Mouse (Mus musculus): ENCODE data around the gene Nt5dc3. TPM values are rescaled to one million over a fixed set of nuclear protein-coding genes. Genes with fewer than 3 reads are reported as not detected.
A peak's percentile ranks its signal among the peaks of the same experiment; 100 is the strongest.

Gene Nt5dc3
- total RNA-seq, 2 experiments from 2014 or later, result 83.9 to 93.6 TPM

DNA sequence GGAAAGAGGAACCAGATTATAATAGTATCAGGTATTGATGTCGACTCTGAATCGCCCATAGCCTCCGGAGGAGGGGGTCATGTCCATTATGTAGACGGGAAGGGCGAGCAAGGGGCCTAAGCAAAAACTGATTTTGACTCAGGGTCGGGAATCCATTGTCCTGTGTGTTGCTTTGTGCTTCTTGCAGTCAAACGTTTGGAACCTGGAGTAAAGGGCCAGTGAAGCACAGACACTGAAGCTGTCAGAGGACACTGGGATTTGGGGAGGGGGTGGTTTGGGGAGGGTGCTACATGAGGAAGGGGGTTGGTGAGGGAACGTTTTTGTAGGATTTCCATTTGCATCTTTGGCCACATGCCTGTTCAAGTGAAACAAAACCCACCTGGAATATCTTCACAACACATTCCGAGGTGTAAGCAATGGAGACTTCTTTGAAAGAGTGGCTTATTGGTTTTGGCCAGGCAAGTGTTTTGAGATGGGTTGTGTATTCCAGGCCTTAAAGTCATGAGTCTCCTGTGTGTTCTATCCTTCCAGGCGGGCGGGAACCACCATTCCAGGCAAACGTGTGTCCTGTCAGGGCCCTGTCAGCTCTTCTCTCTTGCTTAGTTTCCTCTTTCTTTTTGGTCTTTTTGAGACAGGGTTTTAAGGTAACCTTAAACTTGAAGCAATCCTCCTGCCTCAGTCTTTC, 1.2 kb downstream of the Nt5dc3 start:
- TF ChIP-seq CTCF (IDR thresholded peaks at IDR 0.05), result no peak
- DNase-seq (ENCODE audit: extremely low spot score in 1 of 2, low spot score in 2 of 2), result no peak
- intact Hi-C loops (cut with DNase I), result loop anchor here (2.0 to 10.0 kb wide), 4 partner anchors 39 to 707 kb away; no protein-coding TSS in a partner anchor
- Histone ChIP-seq H3K4me3 (peak overlapping the region; percentile 64), H3K27ac (peak overlapping the region; percentile 83)

DNA sequence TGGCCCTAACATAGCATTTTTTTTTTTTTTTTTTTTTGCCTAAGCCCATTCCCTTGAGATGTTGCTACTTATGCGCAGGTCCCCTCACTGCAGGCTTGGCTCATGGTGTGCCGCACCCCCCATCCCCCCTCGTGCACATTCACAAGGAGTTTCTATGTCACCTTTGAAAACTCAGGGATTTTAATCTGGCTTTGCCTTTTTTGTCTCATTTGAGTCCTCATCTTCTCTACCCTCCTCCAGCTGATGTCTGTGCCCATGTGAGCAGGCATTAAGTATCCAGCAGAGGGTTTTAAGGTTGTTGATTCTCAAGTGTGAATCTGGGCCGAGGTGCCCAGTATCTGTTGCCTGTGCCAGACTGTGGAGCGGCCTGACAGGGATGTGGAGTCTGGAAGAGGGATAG, 2.8 kb downstream of the Nt5dc3 start:
- no peak for TF ChIP-seq CTCF (IDR thresholded peaks at IDR 0.05)
- intact Hi-C loops (cut with DNase I), result no loop called here
- Histone ChIP-seq H3K27ac (no peak overlapping the region), H3K4me3 (no peak overlapping the region)
- no peak for DNase-seq (ENCODE audit: extremely low spot score in 1 of 2, low spot score in 2 of 2)

DNA sequence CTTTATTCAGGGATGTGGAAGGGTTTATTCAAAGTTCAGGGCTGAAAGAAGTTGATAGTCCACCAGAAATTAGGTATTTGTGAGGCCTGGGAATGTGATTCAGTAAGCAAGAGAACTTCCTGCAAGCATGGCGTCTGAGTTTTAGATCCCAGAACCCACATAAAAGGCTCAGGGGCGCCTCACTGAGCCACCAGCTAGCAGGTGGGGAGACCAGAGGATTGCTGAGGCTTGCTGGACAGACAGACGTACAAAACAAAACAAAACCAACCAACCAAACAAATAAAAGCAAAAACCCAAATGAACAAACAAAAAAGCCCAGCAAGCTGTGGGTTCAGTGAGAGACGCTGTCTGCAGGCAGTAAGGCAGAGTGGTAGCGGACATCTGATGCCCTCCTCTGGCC, 3.9 kb downstream of the Nt5dc3 start:
- intact Hi-C loops (cut with DNase I), result no loop called here
- no peak overlapping the region for H3K4me3 ChIP-seq
- no peak overlapping the region for H3K27ac ChIP-seq
- no peak for TF ChIP-seq CTCF (IDR thresholded peaks at IDR 0.05)
- no peak for DNase-seq (ENCODE audit: extremely low spot score in 1 of 2, low spot score in 2 of 2)

DNA sequence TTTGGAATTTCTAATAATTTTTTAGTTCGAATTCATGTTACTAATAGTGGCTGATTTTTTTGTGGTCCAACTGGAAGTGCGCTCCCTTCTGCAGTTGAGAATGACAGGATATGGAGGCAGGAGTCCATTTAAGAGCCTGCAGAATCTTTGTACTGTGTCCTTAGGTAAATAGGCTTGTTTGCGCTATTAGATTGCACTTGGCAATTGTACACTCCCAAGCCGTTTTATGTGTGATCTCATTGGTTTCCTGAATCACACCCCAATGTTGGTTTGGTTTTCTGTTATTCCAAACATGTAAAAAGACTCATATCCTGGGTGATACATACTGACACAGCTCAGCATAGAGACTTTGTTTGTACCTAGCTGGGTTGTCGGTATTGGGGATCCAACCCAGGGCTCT, 4.8 kb downstream of the Nt5dc3 start:
- no peak overlapping the region for H3K27ac ChIP-seq
- intact Hi-C loops (cut with DNase I), result no loop called here
- DNase-seq (ENCODE audit: extremely low spot score in 1 of 2, low spot score in 2 of 2), result no peak
- H3K4me3 ChIP-seq, result no peak overlapping the region
- no peak for TF ChIP-seq CTCF (IDR thresholded peaks at IDR 0.05)

DNA sequence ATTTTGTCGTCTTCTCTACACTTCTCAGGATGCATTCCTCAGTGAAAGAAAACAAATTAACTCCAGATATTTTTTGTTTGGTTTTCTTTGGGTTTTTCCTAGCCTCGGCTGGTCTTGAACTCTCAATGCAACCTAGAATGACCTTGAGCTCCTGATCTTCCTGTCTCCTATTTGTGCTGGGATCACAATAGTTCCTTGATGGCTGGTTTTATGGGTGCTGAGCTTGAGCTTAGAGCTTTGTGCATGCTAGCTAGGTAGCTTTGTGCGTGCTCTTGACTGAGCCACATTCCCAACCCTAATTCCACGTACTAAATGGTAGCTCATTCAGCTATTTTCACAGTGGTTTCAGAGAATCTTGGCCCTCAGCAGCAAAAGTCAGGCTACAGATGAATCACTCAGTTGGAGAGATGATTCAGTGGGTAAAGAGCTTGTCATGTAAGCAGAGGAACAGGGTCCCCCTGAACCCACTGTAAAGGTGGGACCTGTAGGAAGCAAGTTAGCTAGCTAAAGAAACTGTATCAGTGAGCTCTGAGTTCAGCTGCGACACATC, 5.4 kb downstream of the Nt5dc3 start:
- TF ChIP-seq CTCF (IDR thresholded peaks at IDR 0.05), result no peak
- intact Hi-C loops (cut with DNase I), result no loop called here
- no peak overlapping the region for H3K27ac ChIP-seq
- no peak for DNase-seq (ENCODE audit: extremely low spot score in 1 of 2, low spot score in 2 of 2)
- H3K4me3 ChIP-seq, result no peak overlapping the region

DNA sequence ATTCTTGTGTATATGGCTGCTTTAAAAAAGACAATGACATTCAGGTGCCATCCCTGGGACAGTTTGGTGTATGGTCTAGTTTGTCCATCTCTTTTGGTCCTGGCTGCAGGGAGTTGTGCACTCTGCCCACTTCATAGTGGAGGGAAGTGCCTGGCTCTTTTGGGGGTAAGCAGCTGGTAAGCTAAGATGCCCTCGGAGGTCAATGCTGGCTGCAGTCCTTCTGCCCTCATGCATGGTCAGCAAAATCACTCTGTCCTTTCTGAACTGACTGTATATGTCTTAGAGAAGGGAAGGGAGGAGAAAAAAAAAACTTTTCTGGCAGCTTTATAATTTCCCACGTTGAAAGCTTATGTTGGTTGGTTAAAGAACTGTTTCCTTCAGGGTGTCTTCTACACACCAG, 6.6 kb downstream of the Nt5dc3 start:
- Histone ChIP-seq H3K4me3 (no peak overlapping the region), H3K27ac (no peak overlapping the region)
- DNase-seq (ENCODE audit: extremely low spot score in 1 of 2, low spot score in 2 of 2), result no peak
- TF ChIP-seq CTCF (IDR thresholded peaks at IDR 0.05), result no peak
- intact Hi-C loops (cut with DNase I), result no loop called here

DNA sequence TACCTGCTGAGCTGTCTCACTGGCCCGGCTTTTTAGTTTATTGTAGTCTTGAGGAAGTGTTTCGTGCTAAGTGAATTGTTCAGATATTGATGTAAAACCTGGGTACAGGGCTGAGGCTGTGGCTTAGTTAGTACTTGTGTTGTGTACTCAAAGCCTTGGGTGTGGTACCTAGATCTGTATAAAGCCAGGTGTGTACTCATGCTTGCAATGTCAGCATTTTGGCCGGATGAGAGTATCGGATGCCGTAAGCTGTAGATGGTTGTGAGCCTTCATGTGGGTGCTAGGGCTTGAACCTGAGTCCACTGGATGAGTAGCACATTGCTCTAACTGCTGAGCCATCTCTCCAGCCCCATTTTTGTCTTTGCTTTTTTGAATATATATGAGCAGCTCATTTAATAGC, 7.3 kb downstream of the Nt5dc3 start:
- no peak for DNase-seq (ENCODE audit: extremely low spot score in 1 of 2, low spot score in 2 of 2)
- Histone ChIP-seq H3K27ac (no peak overlapping the region), H3K4me3 (no peak overlapping the region)
- intact Hi-C loops (cut with DNase I), result no loop called here
- TF ChIP-seq CTCF (IDR thresholded peaks at IDR 0.05), result no peak

DNA sequence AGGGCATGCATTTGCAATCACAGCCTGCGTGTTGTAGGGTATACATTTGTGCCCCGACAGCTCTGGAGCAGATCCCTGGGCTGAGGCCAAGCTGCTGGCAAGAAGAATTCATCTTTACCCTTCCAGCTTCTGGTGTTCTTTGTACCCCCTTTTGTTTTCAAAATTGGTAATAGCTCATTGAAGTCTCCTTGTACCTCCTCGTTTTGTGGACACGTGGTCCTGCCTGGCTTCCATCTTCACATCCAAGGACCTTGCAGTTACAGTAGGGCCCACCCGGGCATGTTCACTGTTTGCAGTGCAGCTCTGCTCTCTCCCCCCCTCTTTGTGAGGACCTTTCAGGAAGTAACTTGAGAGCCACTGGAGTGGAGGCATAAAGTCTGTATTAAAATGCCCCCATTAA, 9.4 kb downstream of the Nt5dc3 start:
- H3K27ac ChIP-seq, result no peak overlapping the region; the same call in 1 of the 2 replicates
- intact Hi-C loops (cut with DNase I), result no loop called here
- no peak for DNase-seq (ENCODE audit: extremely low spot score in 1 of 2, low spot score in 2 of 2)
- H3K4me3 ChIP-seq, result no peak overlapping the region
- no peak for TF ChIP-seq CTCF (IDR thresholded peaks at IDR 0.05)

DNA sequence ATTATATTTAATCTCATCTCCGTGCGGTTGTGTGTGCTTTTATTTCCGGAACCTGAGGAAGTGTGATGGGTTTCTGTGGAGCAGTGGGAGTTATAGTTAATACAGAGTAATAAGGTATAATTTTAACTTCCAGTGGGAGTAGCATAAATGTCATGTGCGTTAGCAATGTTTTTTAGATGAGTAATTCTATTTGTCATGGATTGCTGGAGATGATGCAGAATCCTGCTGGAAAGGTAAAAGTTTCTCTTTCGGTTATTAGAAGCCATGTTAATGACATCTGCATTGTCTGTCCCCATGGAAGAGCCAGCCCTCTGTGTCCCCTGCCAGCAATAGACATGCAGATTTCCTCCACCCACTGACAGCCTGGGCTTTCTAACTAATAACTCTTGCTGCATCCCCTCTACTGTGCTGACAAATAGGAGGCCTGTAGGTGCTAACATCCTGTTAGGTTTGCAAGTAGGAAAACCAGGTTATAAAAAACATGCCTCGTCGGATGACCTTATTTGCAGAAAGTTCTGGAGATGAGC, 10.4 kb downstream of the Nt5dc3 start:
- H3K27ac ChIP-seq, result no peak overlapping the region; the same call in none of the 2 replicates
- intact Hi-C loops (cut with DNase I), result no loop called here
- H3K4me3 ChIP-seq, result no peak overlapping the region
- DNase-seq (ENCODE audit: extremely low spot score in 1 of 2, low spot score in 2 of 2), result no peak
- no peak for TF ChIP-seq CTCF (IDR thresholded peaks at IDR 0.05)

DNA sequence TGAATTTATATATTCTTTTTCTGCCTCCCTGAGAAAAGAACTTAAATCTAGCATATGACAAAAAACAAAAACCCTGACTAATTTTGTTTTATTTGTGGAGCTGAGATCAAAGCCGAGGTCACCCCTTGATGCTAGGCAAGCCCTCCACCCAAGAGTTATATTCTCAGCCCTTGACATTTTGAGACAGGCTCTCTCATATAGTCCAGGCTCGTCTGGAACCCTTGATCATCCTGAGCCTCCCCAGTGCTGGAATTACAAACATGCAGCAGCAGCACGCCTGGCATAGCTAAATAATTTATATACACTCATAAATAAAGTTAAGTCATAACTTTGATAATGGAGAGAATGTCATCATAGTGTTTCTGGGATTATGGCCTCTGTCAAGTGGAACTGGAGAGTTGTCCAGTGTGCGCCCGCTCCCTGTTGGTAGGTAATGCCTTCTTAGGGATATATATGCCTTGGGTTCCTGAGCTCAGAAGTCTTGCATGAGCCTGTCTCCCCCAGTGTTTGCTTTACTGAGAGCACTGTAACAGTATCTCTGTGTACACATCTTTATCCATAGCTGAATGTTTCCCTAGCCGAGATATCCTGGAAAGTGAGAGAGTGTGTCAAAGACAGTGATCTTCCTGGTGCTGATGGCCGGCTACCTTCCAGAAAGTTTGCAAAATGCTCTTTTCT, 12.8 kb downstream of the Nt5dc3 start:
- intact Hi-C loops (cut with DNase I), result no loop called here
- H3K27ac ChIP-seq, result no peak overlapping the region
- no peak for TF ChIP-seq CTCF (IDR thresholded peaks at IDR 0.05)
- no peak overlapping the region for H3K4me3 ChIP-seq
- no peak for DNase-seq (ENCODE audit: extremely low spot score in 1 of 2, low spot score in 2 of 2)

DNA sequence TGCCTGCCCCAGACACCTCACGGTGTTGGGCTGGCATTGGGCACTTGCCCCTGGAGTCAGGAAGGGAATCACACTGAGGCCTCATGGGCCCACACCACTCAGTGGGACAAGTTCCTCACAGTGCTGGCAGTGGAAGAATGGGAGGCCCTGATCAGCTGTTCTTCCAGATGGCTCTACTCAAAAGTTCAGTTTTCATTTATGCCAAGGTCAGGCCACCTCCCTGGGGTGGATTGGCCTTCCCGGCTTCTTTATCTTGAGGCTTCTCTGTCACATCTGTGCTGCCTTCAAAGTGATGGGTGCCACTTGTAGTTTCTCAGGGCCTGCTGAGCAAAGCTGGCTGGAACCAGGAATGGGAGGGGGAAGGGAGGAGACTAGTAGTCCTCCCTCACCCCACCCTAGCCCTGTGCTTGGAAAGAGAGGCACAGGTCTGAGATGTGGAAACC, 14.7 kb downstream of the Nt5dc3 start:
- no peak for TF ChIP-seq CTCF (IDR thresholded peaks at IDR 0.05)
- H3K27ac ChIP-seq, result no peak overlapping the region
- intact Hi-C loops (cut with DNase I), result no loop called here
- DNase-seq (ENCODE audit: extremely low spot score in 1 of 2, low spot score in 2 of 2), result no peak
- no peak overlapping the region for H3K4me3 ChIP-seq

DNA sequence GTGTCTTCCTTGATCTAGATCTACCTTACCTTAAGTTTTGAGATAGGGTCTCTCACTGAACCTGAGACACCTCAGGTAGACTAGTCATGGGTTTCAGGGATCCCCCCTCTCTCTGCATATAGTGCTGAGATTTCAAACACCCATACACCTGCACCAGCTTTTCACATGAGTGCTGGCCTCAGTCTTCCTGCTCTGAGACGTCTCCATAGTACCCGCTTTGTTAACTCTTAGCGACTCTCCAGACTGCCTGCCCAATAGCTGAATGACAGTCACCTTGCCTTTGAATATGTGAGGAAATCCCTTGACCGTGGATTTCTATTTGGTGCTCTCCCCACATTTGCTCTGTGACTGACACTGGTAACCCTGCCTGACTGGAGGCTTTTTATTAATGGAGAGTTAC, 15.4 kb downstream of the Nt5dc3 start:
- H3K4me3 ChIP-seq, result no peak overlapping the region
- no peak for TF ChIP-seq CTCF (IDR thresholded peaks at IDR 0.05)
- intact Hi-C loops (cut with DNase I), result no loop called here
- peak overlapping the region; percentile 37; the same call in 1 of the 2 replicates for H3K27ac ChIP-seq
- DNase-seq (ENCODE audit: extremely low spot score in 1 of 2, low spot score in 2 of 2), result no peak

All from left cerebral cortex, adult 2 months (tissue).